Mouse (Mus musculus) bone marrow, adult 2 months (tissue): ENCODE results near the gene Cacna1g. TPM values are rescaled to one million over a fixed set of nuclear protein-coding genes. Genes with fewer than 3 reads are reported as not detected.

ENCODE experiments used
- H3K27ac ChIP-seq: fragments of 200-500 bp; 2 replicates; pipeline ENCODE4 v1.5.1; 2012; ENCODE audit warnings: low read depth, mild to moderate bottlenecking, control low read depth, inconsistent platforms, low read length; ENCODE audit not compliant: control insufficient read depth, poor library complexity, insufficient read depth
- H3K4me1 ChIP-seq: fragments of 200-500 bp; 2 replicates; pipeline ENCODE4 v1.6.1; 2011; ENCODE audit warnings: low read length; ENCODE audit not compliant: control insufficient read depth, insufficient read depth
- H3K4me3 ChIP-seq: fragments of 200-500 bp; replicated peaks from 2 replicates; pipeline ENCODE3; 2011; ENCODE audit warnings: mild to moderate bottlenecking, low read depth, low read length, control low read depth; ENCODE audit not compliant: control insufficient read depth
- CTCF ChIP-seq: fragments of 200-500 bp; IDR thresholded peaks from 2 replicates; pipeline ENCODE4 v1.5.1; 2011; ENCODE audit warnings: low read length, control low read depth; ENCODE audit not compliant: control insufficient read depth, insufficient read depth
- POLR2A ChIP-seq: fragments of 200-500 bp; IDR thresholded peaks from 2 replicates; pipeline ENCODE4 v1.6.1; 2011; ENCODE audit warnings: low read depth, mild to moderate bottlenecking, control low read depth, low read length, borderline replicate concordance; ENCODE audit not compliant: control insufficient read depth
- WGBS: fragments of 180-500 bp; shearing (Covaris S2); methylation state at CpG from one replicate; pipeline ENCODE4 v1.1.7; 2018; 5-methylcytosine and 5-hydroxymethylcytosine counted together
- polyA plus RNA-seq: library from polyadenylated mRNA; stranded (reverse); fragments of >200 nt; gene quantifications from 2 replicates; pipeline ENCODE4 v1.2.4, GENCODE M21; 2011; ENCODE audit warnings: low replicate concordance; ENCODE audit not compliant: missing spikeins, insufficient read depth, insufficient read length

The Cacna1g gene
- polyA plus RNA-seq, 1 experiment: 26.8 TPM

GRCm38 (mm10) chr11:94445300-94445699, 28.7 kb downstream of the Cacna1g start:
- Histone ChIP-seq H3K4me3 (no peak overlapping the region), H3K27ac (no peak overlapping the region), H3K4me1 (no peaks in the 10 kb centered on the region)
- 70% methylated on average over 4 of the region's 4 CpGs for WGBS
- no peak for TF ChIP-seq CTCF
- no peak for TF ChIP-seq POLR2A

GRCm38 (mm10) chr11:94444829-94445228, 29.2 kb downstream of the Cacna1g start:
- Histone ChIP-seq H3K4me1 (no peaks in the 10 kb centered on the region), H3K27ac (no peak overlapping the region), H3K4me3 (no peak overlapping the region)
- no peak for TF ChIP-seq POLR2A
- no peak for TF ChIP-seq CTCF
- 72% methylated on average over 5 of the region's 5 CpGs for WGBS

GRCm38 (mm10) chr11:94441752-94442151, 32.2 kb downstream of the Cacna1g start:
- H3K4me1 ChIP-seq: no peaks in the 10 kb centered on the region
- TF ChIP-seq CTCF: no peak
- TF ChIP-seq POLR2A: no peak
- H3K4me3 ChIP-seq: no peak overlapping the region
- WGBS: 84% methylated on average over 9 of the region's 9 CpGs
- no peak overlapping the region for H3K27ac ChIP-seq

GRCm38 (mm10) chr11:94441122-94441521, 32.9 kb downstream of the Cacna1g start:
- WGBS: 75% methylated on average over 7 of the region's 7 CpGs
- TF ChIP-seq CTCF: no peak
- no peak for TF ChIP-seq POLR2A

GRCm38 (mm10) chr11:94440421-94440820, 33.6 kb downstream of the Cacna1g start:
- TF ChIP-seq CTCF: no peak
- TF ChIP-seq POLR2A: no peak
- WGBS: 87% methylated on average over 6 of the region's 6 CpGs
- H3K4me1 ChIP-seq: no peaks in the 10 kb centered on the region
- H3K27ac ChIP-seq: no peak overlapping the region
- H3K4me3 ChIP-seq: no peak overlapping the region

More at GRCm38 (mm10) chr11:94441122-94441521, 32.9 kb downstream of the Cacna1g start:
- Histone ChIP-seq H3K4me3 (no peak overlapping the region), H3K4me1 (no peaks in the 10 kb centered on the region), H3K27ac (no peak overlapping the region)

- Histone ChIP-seq H3K4me3 (no peak overlapping the region), H3K4me1 (no peaks in the 10 kb centered on the region), H3K27ac (no peak overlapping the region)
- 48% methylated on average over 9 of the region's 9 CpGs for WGBS
- TF ChIP-seq POLR2A: no peak
- TF ChIP-seq CTCF: no peak
Observed at GRCm38 (mm10) chr11:94429011-94429651, 44.9 kb downstream of the Cacna1g start.

GRCm38 (mm10) chr11:94428091-94428835, 45.7 kb downstream of the Cacna1g start:
- WGBS: 7% methylated on average over 4 of the region's 4 CpGs
- Histone ChIP-seq H3K27ac (no peak overlapping the region), H3K4me3 (no peak overlapping the region), H3K4me1 (no peaks in the 10 kb centered on the region)
- TF ChIP-seq CTCF (no peak), POLR2A (no peak)

- WGBS: 61% methylated on average over 14 of the region's 14 CpGs
- TF ChIP-seq CTCF (no peak), POLR2A (no peak)
- Histone ChIP-seq H3K4me1 (no peaks in the 10 kb centered on the region), H3K27ac (no peak overlapping the region), H3K4me3 (no peak overlapping the region)
Observed at GRCm38 (mm10) chr11:94425656-94426055, 48.3 kb downstream of the Cacna1g start.
